Mouse (Mus musculus) midbrain, postnatal 0 days (tissue): ENCODE measurements at regions not wholly inside any gene's neighbourhood (a gene's known extent, or its start where the extent isn't known, plus 50 kb on each side); places are given as distances from the start of the nearest gene placed in this dataset.

ENCODE experiments used
- ATAC-seq: fragments of 200-750 bp; cut with Nextera tagmentation; 2 replicates; pipeline ENCODE4 v1.8.0; 2017; ENCODE audit warnings: moderate number of reproducible peaks, mild to moderate bottlenecking, moderate TSS enrichment, moderate library complexity; ENCODE audit not compliant: low FRiP score
- DNase-seq: peaks from one replicate; pipeline ENCODE4 v3.0.0-alpha.2; 2015; ENCODE audit warnings: low spot score
- H3K27ac ChIP-seq: fragments of 300-500 bp; sonication (generic); 2 replicates; pipeline ENCODE4 v1.5.1; 2014; ENCODE audit warnings: low read depth, mild to moderate bottlenecking, low read length, mixed read lengths
- H3K27me3 ChIP-seq: fragments of 300-500 bp; sonication (generic); 2 replicates; pipeline ENCODE4 v1.6.1; 2014; ENCODE audit warnings: low read length, control low read depth, mixed read lengths; ENCODE audit not compliant: insufficient read depth
- H3K36me3 ChIP-seq: fragments of 300-500 bp; sonication (generic); 2 replicates; pipeline ENCODE4 v1.6.1; 2014; ENCODE audit warnings: low read length, control low read depth, mixed read lengths; ENCODE audit not compliant: insufficient read depth
- H3K4me1 ChIP-seq: fragments of 300-500 bp; sonication (generic); 2 replicates; pipeline ENCODE4 v1.6.1; 2014; ENCODE audit warnings: mild to moderate bottlenecking, control low read depth, antibody characterized with exemption, low read length, mixed read lengths; ENCODE audit not compliant: insufficient read depth
- H3K4me2 ChIP-seq: fragments of 300-500 bp; sonication (generic); 2 replicates; pipeline ENCODE4 v1.6.1; 2014; ENCODE audit warnings: low read depth, mild to moderate bottlenecking, low read length, mixed read lengths; ENCODE audit not compliant: poor library complexity, severe bottlenecking
- H3K4me3 ChIP-seq: fragments of 300-500 bp; sonication (generic); 2 replicates; pipeline ENCODE4 v1.5.1; 2014; ENCODE audit warnings: low read depth, mild to moderate bottlenecking, low read length, moderate library complexity
- H3K9ac ChIP-seq: fragments of 300-500 bp; sonication (generic); replicated peaks from 2 replicates; pipeline ENCODE4 v1.6.1; 2014; ENCODE audit warnings: mild to moderate bottlenecking, low read length, moderate library complexity, mixed read lengths; ENCODE audit not compliant: poor library complexity, severe bottlenecking
- H3K9me3 ChIP-seq: fragments of 300-500 bp; sonication (generic); 2 replicates; pipeline ENCODE4 v1.6.1; 2016; ENCODE audit warnings: low read length, control low read depth
- CTCF ChIP-seq: IDR thresholded peaks from 2 replicates; pipeline ENCODE4 v1.5.1; 2016; ENCODE audit warnings: antibody characterized with exemption, mild to moderate bottlenecking
- WGBS: fragments of 180-500 bp; shearing (Covaris S2); extraction: QIAGEN DNeasy Blood & Tissue Kit; methylation state at CpG from one replicate; pipeline ENCODE4 v1.1.7; 2014; 5-methylcytosine and 5-hydroxymethylcytosine counted together

DNA sequence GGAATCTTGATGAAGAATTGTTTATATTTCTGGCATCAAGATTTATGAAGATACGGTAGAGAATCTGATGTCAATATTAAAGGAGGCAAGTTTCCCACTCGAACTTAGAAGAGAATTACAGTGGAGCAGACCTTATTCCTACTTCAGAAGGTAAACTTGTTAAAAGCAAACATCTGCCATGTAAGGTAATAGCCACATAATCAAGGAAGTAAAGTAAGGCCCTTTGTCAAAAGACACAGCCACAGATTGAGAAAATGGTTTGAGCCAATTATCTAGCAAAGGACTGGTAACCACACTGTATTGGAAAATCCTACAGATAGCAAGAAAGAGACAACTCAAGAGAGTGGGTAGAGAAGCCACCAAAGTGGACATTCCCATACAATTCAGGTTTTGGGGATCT lies 111.4 kb upstream of the Gm5148 start:
- DNase-seq (no peak), ATAC-seq (no peak)
- Histone ChIP-seq H3K36me3 (no peaks in the 10 kb centered on the region), H3K27ac (no peak overlapping the region), H3K4me1 (no peaks in the 10 kb centered on the region), H3K4me2 (no peak overlapping the region), H3K4me3 (no peak overlapping the region), H3K27me3 (no peaks in the 10 kb centered on the region), H3K9ac (no peak overlapping the region), H3K9me3 (no peaks in the 10 kb centered on the region)
- TF ChIP-seq CTCF: no peak
- 94% methylated on average over 2 of the region's 2 CpGs for WGBS

DNA sequence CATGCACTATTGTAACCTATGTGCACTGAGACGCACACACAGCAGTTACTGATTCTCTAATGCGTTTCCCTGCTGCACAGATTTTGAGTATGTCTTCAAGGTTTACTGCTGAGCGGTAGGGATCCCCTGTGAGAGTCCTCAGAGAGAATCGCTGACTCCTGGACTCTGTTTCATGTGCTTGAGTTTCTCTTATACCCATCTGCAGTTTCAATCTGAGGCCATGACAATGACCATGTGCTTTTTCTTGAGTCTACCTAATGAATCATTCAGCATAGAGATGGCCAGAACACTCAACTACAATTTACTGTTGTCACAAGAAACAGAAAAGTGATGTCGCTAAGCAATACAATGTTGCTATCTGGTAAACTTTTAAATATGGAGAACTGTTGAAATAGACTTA lies 110.8 kb upstream of the Gm5148 start:
- no peaks in the 10 kb centered on the region for H3K4me1 ChIP-seq
- DNase-seq: no peak
- no peak for TF ChIP-seq CTCF
- H3K27ac ChIP-seq: no peak overlapping the region
- ATAC-seq: no peak
- H3K27me3 ChIP-seq: no peaks in the 10 kb centered on the region
- no peaks in the 10 kb centered on the region for H3K9me3 ChIP-seq
- WGBS: 78% methylated on average over 5 of the region's 5 CpGs
- H3K9ac ChIP-seq: no peak overlapping the region
- H3K36me3 ChIP-seq: no peaks in the 10 kb centered on the region
- no peak overlapping the region for H3K4me2 ChIP-seq
- H3K4me3 ChIP-seq: no peak overlapping the region

- 79% methylated on average over 3 of the region's 3 CpGs for WGBS
- Histone ChIP-seq H3K4me3 (no peak overlapping the region), H3K4me1 (no peaks in the 10 kb centered on the region), H3K9ac (no peak overlapping the region), H3K4me2 (no peak overlapping the region), H3K36me3 (no peaks in the 10 kb centered on the region), H3K9me3 (no peaks in the 10 kb centered on the region), H3K27ac (no peak overlapping the region), H3K27me3 (no peaks in the 10 kb centered on the region)
- ATAC-seq (no peak), DNase-seq (no peak)
- TF ChIP-seq CTCF: no peak
Measured at GRCm38 (mm10) chr3:37834626-37835025, 110.3 kb upstream of the Gm5148 start.

DNA sequence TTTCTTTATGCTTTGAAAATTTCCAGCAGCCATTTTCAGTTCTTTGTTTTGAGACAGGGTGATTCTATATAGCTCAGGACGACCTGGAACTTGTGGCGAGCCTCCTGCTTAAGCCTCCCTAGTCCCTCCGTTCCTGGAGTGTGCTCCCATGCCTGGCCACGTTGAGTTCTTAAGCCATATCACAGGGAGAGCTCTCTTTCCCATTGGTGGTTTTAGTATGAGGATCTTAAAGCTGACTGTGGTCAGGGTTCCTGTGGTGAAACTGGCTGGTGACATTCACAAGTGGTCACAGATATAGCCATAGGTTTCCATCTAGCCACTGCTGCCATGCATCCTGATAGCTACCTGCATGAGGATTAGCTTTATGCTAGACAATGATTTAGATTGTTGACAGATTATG lies 109.1 kb upstream of the Gm5148 start:
- 73% methylated on average over 4 of the region's 4 CpGs for WGBS
- no peaks in the 10 kb centered on the region for H3K9me3 ChIP-seq
- DNase-seq (no peak), ATAC-seq (no peak)
- no peak overlapping the region for H3K27ac ChIP-seq
- H3K4me1 ChIP-seq: no peaks in the 10 kb centered on the region
- no peaks in the 10 kb centered on the region for H3K27me3 ChIP-seq
- H3K36me3 ChIP-seq: no peaks in the 10 kb centered on the region
- H3K4me2 ChIP-seq: no peak overlapping the region
- no peak overlapping the region for H3K4me3 ChIP-seq
- no peak overlapping the region for H3K9ac ChIP-seq
- TF ChIP-seq CTCF: no peak

DNA sequence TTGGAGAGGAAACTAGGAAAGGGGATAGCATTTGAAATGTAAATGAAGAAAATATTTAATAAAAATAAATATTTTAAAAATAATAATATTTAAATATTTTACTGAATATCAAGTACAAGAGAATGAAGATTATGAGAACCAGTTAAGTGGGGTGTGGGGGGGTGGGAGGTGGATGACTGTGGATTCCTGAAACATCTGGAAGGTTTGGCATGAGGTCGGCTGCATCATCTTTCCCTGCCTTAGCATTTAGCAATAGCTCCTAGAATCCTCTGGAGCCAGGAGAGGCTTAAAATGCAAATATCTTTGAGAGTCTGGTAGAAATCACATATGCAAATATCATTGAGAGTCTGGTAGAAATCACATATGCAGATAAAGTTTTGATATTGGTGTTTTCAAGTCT lies 103.3 kb upstream of the Gm5148 start:
- ATAC-seq: no peak

DNA sequence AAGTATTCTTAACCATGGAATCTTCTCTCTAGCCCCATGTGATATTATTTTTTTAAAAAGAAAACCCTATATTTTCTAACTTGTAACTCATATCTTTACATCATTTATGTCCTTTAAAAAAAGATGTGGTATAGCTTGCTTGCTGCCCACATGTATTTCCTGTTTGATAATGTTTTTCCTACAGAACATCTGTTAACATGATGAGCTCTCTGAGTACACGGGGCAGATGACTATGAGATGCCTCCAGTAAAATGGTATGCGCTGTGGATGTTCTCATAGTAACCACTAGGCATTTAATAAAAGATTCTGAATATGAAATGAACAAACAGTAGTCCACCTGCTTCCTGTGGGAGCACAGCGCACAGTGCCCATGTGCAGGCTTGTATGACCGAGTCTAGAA lies 101.3 kb upstream of the Gm5148 start:
- Histone ChIP-seq H3K27me3 (no peaks in the 10 kb centered on the region), H3K9ac (no peak overlapping the region), H3K9me3 (no peaks in the 10 kb centered on the region), H3K36me3 (no peaks in the 10 kb centered on the region), H3K4me3 (no peak overlapping the region), H3K4me1 (no peaks in the 10 kb centered on the region), H3K27ac (no peak overlapping the region), H3K4me2 (no peak overlapping the region)
- 95% methylated on average over 4 of the region's 4 CpGs for WGBS
- DNase-seq (no peak), ATAC-seq (no peak)
- no peak for TF ChIP-seq CTCF

More for the DNA sequence above, 103.3 kb upstream of the Gm5148 start:
- Histone ChIP-seq H3K9me3 (no peaks in the 10 kb centered on the region), H3K27ac (no peak overlapping the region), H3K36me3 (no peaks in the 10 kb centered on the region), H3K9ac (no peak overlapping the region), H3K4me2 (no peak overlapping the region), H3K4me1 (no peaks in the 10 kb centered on the region), H3K4me3 (no peak overlapping the region), H3K27me3 (no peaks in the 10 kb centered on the region)
- no peak for DNase-seq
- TF ChIP-seq CTCF: no peak
- 50% methylated on average over 1 of the region's 1 CpGs for WGBS

DNA sequence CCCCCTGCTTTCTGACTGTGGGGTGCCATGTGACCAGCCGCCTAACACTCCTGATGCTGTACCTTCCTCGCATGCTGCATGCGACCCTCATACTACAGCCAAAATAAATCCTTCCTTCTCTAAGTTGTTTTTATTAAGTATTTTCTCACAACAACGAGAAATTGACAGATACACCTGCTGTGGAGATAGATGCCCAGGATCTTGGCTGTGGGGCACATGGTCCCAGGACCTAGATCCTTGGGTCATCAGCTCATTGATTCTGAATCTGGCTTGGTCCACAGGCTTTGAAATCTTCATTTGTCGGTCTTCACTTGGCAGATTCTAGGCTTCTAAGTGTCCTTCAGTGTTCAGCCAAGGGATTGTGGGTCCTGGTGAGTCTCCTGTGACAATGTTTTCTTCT lies 100.4 kb upstream of the Gm5148 start:
- 93% methylated on average over 5 of the region's 5 CpGs for WGBS
- DNase-seq: no peak
- Histone ChIP-seq H3K27me3 (no peaks in the 10 kb centered on the region), H3K4me1 (no peaks in the 10 kb centered on the region), H3K27ac (no peak overlapping the region), H3K36me3 (no peaks in the 10 kb centered on the region), H3K9ac (no peak overlapping the region), H3K4me2 (no peak overlapping the region), H3K9me3 (no peaks in the 10 kb centered on the region), H3K4me3 (no peak overlapping the region)
- ATAC-seq: no peak
- no peak for TF ChIP-seq CTCF
